Mouse (Mus musculus) spleen, postnatal 36 days (tissue): ENCODE results near the gene Map3k5.

Experiments used
- DNase-seq, 2 experiments: peaks; one replicate each; pipeline ENCODE4 v3.0.0; 2022; ENCODE audit warnings: low spot score in 2 of 2, mixed read lengths in 1 of 2

The Map3k5 gene

DNA sequence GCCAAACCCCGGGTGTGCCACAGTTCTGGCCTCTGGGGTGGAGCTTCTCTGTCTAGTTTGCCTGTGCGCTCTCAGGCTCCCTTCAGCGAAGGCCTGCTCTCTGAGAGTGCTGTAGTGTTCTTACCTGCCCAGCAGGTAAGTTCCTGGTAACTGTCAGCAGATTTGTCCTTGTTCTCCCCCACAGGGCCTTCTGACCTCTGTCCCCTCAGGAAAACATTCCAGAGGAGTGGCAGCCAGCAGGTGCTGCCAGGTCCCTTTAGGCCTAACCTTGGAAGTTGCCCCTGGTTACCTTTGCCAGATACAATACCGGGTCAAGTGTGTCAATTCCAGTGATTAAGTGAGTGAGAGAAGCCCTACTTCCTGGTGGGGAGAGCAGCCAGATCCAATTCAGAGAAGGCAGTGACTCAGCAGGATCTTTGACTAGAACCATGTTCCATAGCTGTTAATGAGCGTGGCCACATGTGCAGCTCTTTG, 252.6 kb downstream of the Map3k5 start:
- no peak for DNase-seq

DNA sequence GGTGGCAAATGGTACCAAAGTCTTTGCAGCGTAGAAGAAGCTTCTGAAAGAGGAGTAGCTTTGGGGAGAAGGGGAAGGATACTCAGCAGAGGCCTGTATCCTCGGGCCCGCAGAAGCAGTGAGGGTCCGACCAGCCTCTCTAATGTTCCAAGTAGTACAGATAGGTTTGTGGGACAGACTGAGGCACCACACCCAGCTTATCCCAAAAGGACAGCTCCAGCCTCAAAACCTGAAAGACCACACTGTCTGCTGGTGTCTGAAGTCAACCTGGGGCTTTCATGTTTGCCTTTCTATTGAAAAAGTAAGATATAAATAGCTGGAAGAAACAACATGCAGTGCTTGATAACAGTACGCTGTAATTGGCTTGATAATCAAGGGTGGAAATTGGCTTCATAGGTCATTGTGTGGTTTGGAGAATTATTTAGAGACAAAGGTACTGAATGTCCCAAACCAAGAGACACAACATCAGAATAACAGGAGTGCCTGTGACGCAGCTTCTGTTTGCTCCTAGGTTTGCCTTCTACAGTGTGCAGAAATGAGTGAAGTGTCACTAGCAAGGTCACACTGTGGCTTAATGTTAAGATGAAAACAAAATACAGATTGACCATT, 256.0 kb downstream of the Map3k5 start:
- DNase-seq = no peak
